Mouse (Mus musculus): ENCODE measurements around the gene Vpreb1. TPM values are rescaled to one million over a fixed set of nuclear protein-coding genes. Genes with fewer than 3 reads are reported as not detected.

The Vpreb1 gene
- polyA plus RNA-seq, 1 experiment from 2014 or later, result 15.4 TPM

GRCm38 (mm10) chr16:16896382-16897055 is 25.9 kb upstream of the Vpreb1 start, which contains the start of gene Ppm1f:
Gene Ppm1f, plus strand, starts transcription at chr16:16896469.
- Histone ChIP-seq H3K4me3 (ENCODE audit: low read depth, low read length) (peak within 1 kb of the TSS; percentile 68), H3K9me3 (replicated peaks; ENCODE audit: control insufficient read depth, low read length) (no peaks in the 10 kb centered on the region), H3K27ac (ENCODE audit: low read length) (peak within 1 kb of the TSS; percentile 50), H3K9ac (ENCODE audit: low read depth, low read length) (peak within 1 kb of the TSS; percentile 68), H3K36me3 (ENCODE audit: control insufficient read depth, insufficient read depth) (peaks cover 11% of the 10 kb centered on the region), H3K27me3 (ENCODE audit: control insufficient read depth, insufficient read depth, low read depth, low read length) (no peaks in the 10 kb centered on the region), H3K4me2 (ENCODE audit: low read depth, low read length) (peak within 1 kb of the TSS; percentile 79), H3K4me1 (ENCODE audit: control insufficient read depth, low read depth, low read length) (peaks cover 16% of the 10 kb centered on the region)
- WGBS (ENCODE audit: insufficient replicate concordance), result under 1% methylated on average over 29 of the region's 29 CpGs
- ATAC-seq (ENCODE audit: low read depth), result peak; percentile 90

- H3K4me3 ChIP-seq (ENCODE audit: low read depth, low read length), result peak overlapping the region; percentile 68; the same call in 1 of the 2 replicates
- no peaks in the 10 kb centered on the region for H3K27me3 ChIP-seq (ENCODE audit: control insufficient read depth, insufficient read depth, low read depth, low read length)
- H3K4me1 ChIP-seq (ENCODE audit: control insufficient read depth, low read depth, low read length), result peaks cover 16% of the 10 kb centered on the region
- no peaks in the 10 kb centered on the region for H3K9me3 ChIP-seq (replicated peaks; ENCODE audit: control insufficient read depth, low read length)
- 12% methylated on average over 4 of the region's 4 CpGs for WGBS (ENCODE audit: insufficient replicate concordance)
- peaks cover 15% of the 10 kb centered on the region for H3K36me3 ChIP-seq (ENCODE audit: control insufficient read depth, insufficient read depth)
- peak overlapping the region; percentile 33 for H3K27ac ChIP-seq (ENCODE audit: low read length)
- H3K4me2 ChIP-seq (ENCODE audit: low read depth, low read length), result peak overlapping the region; percentile 79
- H3K9ac ChIP-seq (ENCODE audit: low read depth, low read length), result peak overlapping the region; percentile 16; the same call in 1 of the 2 replicates
- ATAC-seq (ENCODE audit: low read depth), result no peak
These were observed 25.4 kb upstream of the Vpreb1 start for GRCm38 (mm10) chr16:16896015-16896381.

- Histone ChIP-seq H3K4me1 (ENCODE audit: control insufficient read depth, low read depth, low read length) (peaks cover 11% of the 10 kb centered on the region), H3K27ac (ENCODE audit: low read length) (no peak overlapping the region), H3K4me2 (ENCODE audit: low read depth, low read length) (no peak overlapping the region), H3K36me3 (ENCODE audit: control insufficient read depth, insufficient read depth) (peaks cover 35% of the 10 kb centered on the region), H3K9me3 (replicated peaks; ENCODE audit: control insufficient read depth, low read length) (no peaks in the 10 kb centered on the region), H3K27me3 (ENCODE audit: control insufficient read depth, insufficient read depth, low read depth, low read length) (no peaks in the 10 kb centered on the region), H3K9ac (ENCODE audit: low read depth, low read length) (no peak overlapping the region), H3K4me3 (ENCODE audit: low read depth, low read length) (no peak overlapping the region)
- ATAC-seq (ENCODE audit: low read depth), result no peak
- WGBS (ENCODE audit: insufficient replicate concordance), result 82% methylated on average over 7 of the region's 7 CpGs
These were observed 21.7 kb upstream of the Vpreb1 start for GRCm38 (mm10) chr16:16892366-16892765.

- no peak overlapping the region for H3K4me3 ChIP-seq (ENCODE audit: low read depth, low read length)
- no peaks in the 10 kb centered on the region for H3K27me3 ChIP-seq (ENCODE audit: control insufficient read depth, insufficient read depth, low read depth, low read length)
- WGBS (ENCODE audit: insufficient replicate concordance), result 90% methylated on average over 1 of the region's 1 CpGs
- H3K36me3 ChIP-seq (ENCODE audit: control insufficient read depth, insufficient read depth), result peaks cover 54% of the 10 kb centered on the region
- no peaks in the 10 kb centered on the region; the same call in 1 of the 2 replicates for H3K4me1 ChIP-seq (ENCODE audit: control insufficient read depth, low read depth, low read length)
- H3K9me3 ChIP-seq (replicated peaks; ENCODE audit: control insufficient read depth, low read length), result no peaks in the 10 kb centered on the region
- ATAC-seq (ENCODE audit: low read depth), result no peak
- H3K9ac ChIP-seq (ENCODE audit: low read depth, low read length), result no peak overlapping the region
- H3K27ac ChIP-seq (ENCODE audit: low read length), result no peak overlapping the region
- no peak overlapping the region for H3K4me2 ChIP-seq (ENCODE audit: low read depth, low read length)
These were observed 17.7 kb upstream of the Vpreb1 start for GRCm38 (mm10) chr16:16888341-16888740.

- H3K4me2 ChIP-seq (ENCODE audit: low read depth, low read length), result no peak overlapping the region
- ATAC-seq (ENCODE audit: low read depth), result no peak
- no peak overlapping the region for H3K4me3 ChIP-seq (ENCODE audit: low read depth, low read length)
- no peaks in the 10 kb centered on the region for H3K4me1 ChIP-seq (ENCODE audit: control insufficient read depth, low read depth, low read length)
- no peak overlapping the region for H3K9ac ChIP-seq (ENCODE audit: low read depth, low read length)
- H3K9me3 ChIP-seq (replicated peaks; ENCODE audit: control insufficient read depth, low read length), result no peaks in the 10 kb centered on the region
- no peak overlapping the region for H3K27ac ChIP-seq (ENCODE audit: low read length)
- no peaks in the 10 kb centered on the region for H3K27me3 ChIP-seq (ENCODE audit: control insufficient read depth, insufficient read depth, low read depth, low read length)
- peaks cover 40% of the 10 kb centered on the region for H3K36me3 ChIP-seq (ENCODE audit: control insufficient read depth, insufficient read depth)
- WGBS (ENCODE audit: insufficient replicate concordance), result 69% methylated on average over 5 of the region's 5 CpGs
These were observed 8.4 kb upstream of the Vpreb1 start for GRCm38 (mm10) chr16:16879025-16879424.

- peak overlapping the region; percentile 83 for H3K4me3 ChIP-seq (ENCODE audit: low read depth, low read length)
- H3K4me1 ChIP-seq (ENCODE audit: control insufficient read depth, low read depth, low read length), result peaks cover 9% of the 10 kb centered on the region
- H3K36me3 ChIP-seq (ENCODE audit: control insufficient read depth, insufficient read depth), result peaks cover 2% of the 10 kb centered on the region; the same call in 1 of the 2 replicates
- H3K9ac ChIP-seq (ENCODE audit: low read depth, low read length), result peak overlapping the region; percentile 88
- no peak for ATAC-seq (ENCODE audit: low read depth)
- no peaks in the 10 kb centered on the region for H3K9me3 ChIP-seq (replicated peaks; ENCODE audit: control insufficient read depth, low read length)
- peak overlapping the region; percentile 67 for H3K4me2 ChIP-seq (ENCODE audit: low read depth, low read length)
- no peaks in the 10 kb centered on the region for H3K27me3 ChIP-seq (ENCODE audit: control insufficient read depth, insufficient read depth, low read depth, low read length)
- H3K27ac ChIP-seq (ENCODE audit: low read length), result no peak overlapping the region; the same call in 1 of the 2 replicates
- WGBS (ENCODE audit: insufficient replicate concordance), result 35% methylated on average over 7 of the region's 7 CpGs
These were observed 414 bp downstream of the Vpreb1 start for GRCm38 (mm10) chr16:16870241-16870616.

GRCm38 (mm10) chr16:16865696-16866561 is 4.7 kb downstream of the Vpreb1 start:
- H3K27ac ChIP-seq (ENCODE audit: low read length), result peak overlapping the region; percentile 34; the same call in 1 of the 2 replicates

GRCm38 (mm10) chr16:16865217-16865616 is 5.4 kb downstream of the Vpreb1 start:
- H3K27me3 ChIP-seq (ENCODE audit: control insufficient read depth, insufficient read depth, low read depth, low read length), result no peaks in the 10 kb centered on the region
- H3K4me1 ChIP-seq (ENCODE audit: control insufficient read depth, low read depth, low read length), result peaks cover 1% of the 10 kb centered on the region
- H3K36me3 ChIP-seq (ENCODE audit: control insufficient read depth, insufficient read depth), result no peaks in the 10 kb centered on the region
- H3K27ac ChIP-seq (ENCODE audit: low read length), result no peak overlapping the region
- no peak overlapping the region for H3K4me3 ChIP-seq (ENCODE audit: low read depth, low read length)
- no peaks in the 10 kb centered on the region for H3K9me3 ChIP-seq (replicated peaks; ENCODE audit: control insufficient read depth, low read length)
- ATAC-seq (ENCODE audit: low read depth), result 0 out of 2 replicates have a peak, but pooled peaks have one; percentile 48
- H3K4me2 ChIP-seq (ENCODE audit: low read depth, low read length), result no peak overlapping the region
- H3K9ac ChIP-seq (ENCODE audit: low read depth, low read length), result no peak overlapping the region

More at GRCm38 (mm10) chr16:16865696-16866561, 4.7 kb downstream of the Vpreb1 start:
- H3K36me3 ChIP-seq (ENCODE audit: control insufficient read depth, insufficient read depth), result no peaks in the 10 kb centered on the region
- no peaks in the 10 kb centered on the region for H3K9me3 ChIP-seq (replicated peaks; ENCODE audit: control insufficient read depth, low read length)
- no peak overlapping the region for H3K4me3 ChIP-seq (ENCODE audit: low read depth, low read length)
- H3K27me3 ChIP-seq (ENCODE audit: control insufficient read depth, insufficient read depth, low read depth, low read length), result no peaks in the 10 kb centered on the region
- 27% methylated on average over 4 of the region's 5 CpGs for WGBS (ENCODE audit: insufficient replicate concordance)
- H3K4me1 ChIP-seq (ENCODE audit: control insufficient read depth, low read depth, low read length), result peaks cover 2% of the 10 kb centered on the region
- H3K9ac ChIP-seq (ENCODE audit: low read depth, low read length), result no peak overlapping the region
- no peak overlapping the region for H3K4me2 ChIP-seq (ENCODE audit: low read depth, low read length)
- ATAC-seq (ENCODE audit: low read depth), result no peak

GRCm38 (mm10) chr16:16863978-16864377 is 6.7 kb downstream of the Vpreb1 start, which contains the start of gene Igll1:
Gene Igll1, minus strand, starts transcription at chr16:16863985.
- ATAC-seq (ENCODE audit: low read depth), result 0 out of 2 replicates have a peak, but pooled peaks have one; percentile 11
- Histone ChIP-seq H3K36me3 (ENCODE audit: control insufficient read depth, insufficient read depth) (no peaks in the 10 kb centered on the region), H3K4me3 (ENCODE audit: low read depth, low read length) (no peak within 1 kb of the TSS), H3K9me3 (replicated peaks; ENCODE audit: control insufficient read depth, low read length) (no peaks in the 10 kb centered on the region), H3K4me1 (ENCODE audit: control insufficient read depth, low read depth, low read length) (no peaks in the 10 kb centered on the region), H3K4me2 (ENCODE audit: low read depth, low read length) (no peak within 1 kb of the TSS), H3K27ac (ENCODE audit: low read length) (no peak within 1 kb of the TSS), H3K27me3 (ENCODE audit: control insufficient read depth, insufficient read depth, low read depth, low read length) (no peaks in the 10 kb centered on the region), H3K9ac (ENCODE audit: low read depth, low read length) (no peak within 1 kb of the TSS)
- 50% methylated on average over 2 of the region's 2 CpGs for WGBS (ENCODE audit: insufficient replicate concordance)
